Mouse (Mus musculus): ENCODE results near the gene Zp3. TPM values are rescaled to one million over a fixed set of nuclear protein-coding genes. Genes with fewer than 3 reads are reported as not detected.

The Zp3 gene
- polyA plus RNA-seq, 1 experiment from 2014 or later = not detected

DNA sequence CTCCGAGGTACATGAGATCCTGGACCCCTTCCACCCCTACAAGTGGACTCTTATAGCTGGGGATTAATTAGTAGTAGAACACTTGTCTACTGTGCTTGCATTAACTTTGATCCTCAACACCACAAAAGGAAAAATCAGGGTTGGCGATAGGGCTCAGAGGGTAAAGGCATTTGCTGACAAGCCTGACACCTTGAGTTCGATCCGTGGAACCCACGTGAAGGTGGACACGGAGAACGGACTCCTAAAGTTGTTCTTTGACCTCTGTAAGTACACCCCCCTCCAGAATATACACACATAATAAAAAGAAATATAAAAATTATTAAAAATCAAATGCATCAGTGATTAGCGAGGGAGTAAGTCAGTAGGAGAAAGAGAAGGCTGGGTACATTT lies 14.4 kb downstream of the Zp3 start:
- Histone ChIP-seq H3K27ac (no peak overlapping the region), H3K9me3 (no peaks in the 10 kb centered on the region), H3K36me3 (peaks cover 32% of the 10 kb centered on the region), H3K27me3 (ENCODE audit: insufficient read depth, poor library complexity, severe bottlenecking) (no peaks in the 10 kb centered on the region), H3K4me3 (peak overlapping the region; percentile 87; the same call in 1 of the 2 replicates), H3K4me1 (replicated peaks) (peaks cover 15% of the 10 kb centered on the region)
- DNase-seq (ENCODE audit: low spot score) = no peak
- WGBS = 65% methylated on average over 8 of the region's 8 CpGs

DNA sequence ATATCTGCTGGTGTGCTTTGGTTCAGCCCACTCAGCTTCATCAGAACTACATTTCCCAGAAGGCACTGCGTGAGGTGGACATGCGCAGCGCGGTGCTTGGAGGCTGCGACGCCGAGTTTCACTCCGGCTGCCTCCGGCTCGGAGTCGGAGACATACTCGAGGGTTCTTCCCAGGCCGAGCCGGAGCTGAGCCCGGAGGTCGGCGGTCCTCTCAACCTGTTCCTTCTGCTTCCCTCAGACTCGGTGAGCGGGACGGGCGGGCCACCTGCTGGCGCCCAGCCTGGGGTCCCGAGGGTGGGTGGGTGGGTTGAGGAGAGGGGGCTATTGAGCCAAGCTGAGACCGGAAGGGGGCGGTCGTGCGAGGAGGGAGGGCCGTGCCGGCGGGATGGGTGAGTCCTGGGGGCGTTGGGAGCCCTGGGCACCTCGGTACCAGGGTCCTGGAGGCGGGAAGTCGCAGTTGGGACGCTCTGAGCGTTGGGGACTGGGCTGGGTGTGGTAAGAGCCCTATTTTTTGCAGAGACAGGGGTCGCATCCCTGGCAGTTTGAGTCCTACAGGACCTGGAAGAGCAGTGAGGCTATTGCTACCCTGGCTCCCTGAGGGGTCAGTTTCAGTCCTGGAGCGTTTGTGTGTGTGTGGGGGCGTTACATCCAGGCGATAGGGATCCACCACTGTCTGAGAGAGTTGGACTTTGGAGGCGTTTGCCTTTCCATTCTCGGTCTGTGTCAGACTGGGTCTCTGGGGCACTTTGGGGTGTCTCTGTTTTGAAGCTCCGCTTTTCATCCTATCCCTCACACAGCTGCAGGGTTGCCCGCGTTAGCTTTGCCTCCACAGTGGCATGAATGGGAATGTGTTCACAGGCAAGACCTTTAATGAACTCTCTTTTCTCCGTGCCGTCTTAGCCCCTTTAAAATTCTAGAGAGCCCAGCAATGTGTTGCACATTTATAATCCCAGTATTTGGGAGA lies 15.1 kb downstream of the Zp3 start, which contains the start of gene Dtx2:
TSS of gene Dtx2 (plus strand) at position 76 of the 963 bp plus-strand sequence.
- Histone ChIP-seq H3K27me3 (ENCODE audit: insufficient read depth, poor library complexity, severe bottlenecking) (no peaks in the 10 kb centered on the region), H3K27ac (peak within 1 kb of the TSS; percentile 97)
- 2% methylated on average over 47 of the region's 47 CpGs for WGBS

DNA sequence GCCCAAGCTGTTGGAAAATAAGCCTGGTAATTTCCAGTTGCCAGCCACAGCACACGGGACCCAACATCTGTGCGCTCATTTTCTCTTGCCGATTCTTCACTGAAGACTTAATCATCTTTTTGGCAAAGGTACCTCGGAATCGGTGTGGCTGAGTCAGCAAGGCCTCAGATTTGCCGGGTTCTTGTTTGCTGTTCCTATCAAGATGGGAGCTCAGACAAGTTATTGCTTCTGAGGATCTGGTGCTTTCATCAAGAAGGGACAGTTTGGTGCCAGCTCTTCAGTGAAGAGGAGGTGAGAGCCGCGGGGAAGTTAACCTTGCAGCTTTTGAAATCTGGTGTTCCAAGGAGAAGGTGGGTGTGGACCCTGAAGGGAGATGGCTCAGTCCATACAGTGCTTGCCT lies 16.3 kb downstream of the Zp3 start:
- H3K4me3 ChIP-seq = no peak overlapping the region

More for the DNA sequence above, 15.1 kb downstream of the Zp3 start, which contains the start of gene Dtx2:
- H3K9me3 ChIP-seq = no peaks in the 10 kb centered on the region
- peaks cover 39% of the 10 kb centered on the region for H3K36me3 ChIP-seq
- peak; percentile 87 for DNase-seq (ENCODE audit: low spot score)
- peak within 1 kb of the TSS; percentile 87 for H3K4me3 ChIP-seq
- peaks cover 15% of the 10 kb centered on the region for H3K4me1 ChIP-seq (replicated peaks)

DNA sequence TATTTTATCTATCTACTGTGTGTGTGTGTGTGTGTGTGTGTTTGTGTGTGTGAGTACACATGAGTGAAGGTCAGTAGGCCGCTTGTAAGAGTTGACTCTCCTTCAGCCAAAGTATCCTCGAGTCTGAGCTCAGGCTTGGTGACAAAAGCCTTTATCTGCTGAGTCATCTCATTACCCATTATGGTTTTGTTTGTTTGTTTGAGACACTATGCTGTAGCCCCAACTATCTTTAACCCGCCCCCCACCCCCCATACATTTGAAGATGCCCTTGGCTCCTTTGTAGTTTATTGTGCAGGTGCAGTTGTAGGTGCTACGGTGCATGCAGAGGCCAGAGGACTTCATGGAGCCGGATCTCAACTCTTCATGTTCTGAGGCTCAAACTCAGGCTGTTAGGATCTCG lies 21.3 kb downstream of the Zp3 start:
- no peak overlapping the region for H3K4me3 ChIP-seq
- H3K36me3 ChIP-seq = peaks cover 68% of the 10 kb centered on the region
- no peaks in the 10 kb centered on the region for H3K27me3 ChIP-seq (ENCODE audit: insufficient read depth, poor library complexity, severe bottlenecking)
- H3K9me3 ChIP-seq = no peaks in the 10 kb centered on the region
- no peak overlapping the region for H3K27ac ChIP-seq
- no peak for DNase-seq (ENCODE audit: low spot score)
- 90% methylated on average over 6 of the region's 6 CpGs for WGBS
- H3K4me1 ChIP-seq (replicated peaks) = peaks cover 15% of the 10 kb centered on the region

More for the DNA sequence above, 16.3 kb downstream of the Zp3 start:
- Histone ChIP-seq H3K9me3 (no peaks in the 10 kb centered on the region), H3K27me3 (ENCODE audit: insufficient read depth, poor library complexity, severe bottlenecking) (no peaks in the 10 kb centered on the region), H3K27ac (no peak overlapping the region), H3K36me3 (peaks cover 49% of the 10 kb centered on the region), H3K4me1 (replicated peaks) (peaks cover 15% of the 10 kb centered on the region)
- DNase-seq (ENCODE audit: low spot score) = no peak
- 96% methylated on average over 8 of the region's 8 CpGs for WGBS

DNA sequence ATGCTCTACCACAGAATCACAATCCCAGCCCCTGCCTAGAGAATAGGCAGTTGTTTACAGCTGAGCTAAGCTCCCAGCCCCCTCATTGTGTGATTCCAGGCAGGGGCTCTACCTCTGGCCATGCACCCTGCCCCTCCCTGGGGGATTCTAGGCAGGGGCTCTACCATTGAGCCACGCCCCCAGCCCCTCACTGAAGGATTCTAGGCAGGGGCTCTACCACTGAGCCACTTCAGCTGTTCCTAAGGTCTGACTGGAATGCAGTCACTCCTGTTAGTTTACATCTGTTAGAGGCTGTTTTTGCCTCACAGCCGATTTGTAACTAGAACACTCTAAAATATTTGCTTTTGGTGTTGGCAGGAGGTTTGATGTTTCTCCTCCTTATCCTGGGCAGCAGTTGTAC lies 22.4 kb downstream of the Zp3 start:
- WGBS = 78% methylated on average over 2 of the region's 2 CpGs
- peaks cover 11% of the 10 kb centered on the region for H3K4me1 ChIP-seq (replicated peaks)
- H3K9me3 ChIP-seq = no peaks in the 10 kb centered on the region
- no peaks in the 10 kb centered on the region for H3K27me3 ChIP-seq (ENCODE audit: insufficient read depth, poor library complexity, severe bottlenecking)
- H3K4me3 ChIP-seq = no peak overlapping the region
- H3K36me3 ChIP-seq = peaks cover 57% of the 10 kb centered on the region
- DNase-seq (ENCODE audit: low spot score) = no peak
- no peak overlapping the region for H3K27ac ChIP-seq

DNA sequence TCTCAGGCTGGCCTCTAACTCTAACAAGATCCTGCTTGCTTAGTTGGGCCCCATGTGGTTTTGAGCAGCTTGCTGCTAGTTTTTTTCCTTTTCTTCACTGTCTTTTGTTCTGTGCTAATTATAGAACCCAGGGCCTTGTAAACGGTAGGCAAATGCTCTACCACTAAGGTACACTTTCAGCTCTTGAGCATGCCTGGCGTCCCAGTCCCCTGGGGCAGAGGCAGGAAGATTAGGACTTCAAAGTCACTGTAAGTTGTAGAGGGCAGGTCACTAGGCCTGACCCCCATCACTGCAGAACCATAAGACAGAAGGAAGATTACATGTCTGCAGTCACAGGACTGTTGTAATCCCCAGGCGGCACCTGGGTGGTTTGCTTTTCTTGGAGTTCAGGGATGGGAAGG lies 22.9 kb downstream of the Zp3 start:
- no peak for DNase-seq (ENCODE audit: low spot score)
- Histone ChIP-seq H3K27me3 (ENCODE audit: insufficient read depth, poor library complexity, severe bottlenecking) (no peaks in the 10 kb centered on the region), H3K36me3 (peaks cover 52% of the 10 kb centered on the region), H3K4me3 (no peak overlapping the region), H3K9me3 (no peaks in the 10 kb centered on the region), H3K27ac (0 out of 2 replicates have a peak overlapping the region, but pooled peaks have one; percentile 29), H3K4me1 (replicated peaks) (peaks cover 11% of the 10 kb centered on the region)
- WGBS = 45% methylated on average over 3 of the region's 3 CpGs

DNA sequence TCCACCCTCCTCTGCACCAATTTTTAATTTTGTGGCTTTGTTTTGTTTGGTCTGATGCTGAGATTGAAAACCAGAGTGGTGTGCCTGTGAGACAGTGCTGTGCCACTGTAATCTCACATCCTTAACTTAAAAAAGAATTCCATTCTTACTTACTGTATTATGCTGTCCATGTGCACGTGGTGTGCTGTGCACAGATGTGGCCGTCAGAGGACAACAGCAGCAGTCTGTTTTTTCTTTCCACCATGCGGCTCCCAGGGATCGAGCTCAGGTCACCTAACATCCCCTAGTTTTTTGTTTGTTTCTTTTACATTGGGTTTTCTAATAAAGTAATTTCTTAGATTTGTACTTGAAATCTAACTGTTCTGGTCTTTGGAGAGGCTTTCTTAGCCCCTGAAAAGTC lies 24.6 kb downstream of the Zp3 start:
- H3K4me1 ChIP-seq (replicated peaks) = peaks cover 11% of the 10 kb centered on the region
- no peaks in the 10 kb centered on the region for H3K27me3 ChIP-seq (ENCODE audit: insufficient read depth, poor library complexity, severe bottlenecking)
- WGBS = 85% methylated on average over 4 of the region's 4 CpGs

DNA sequence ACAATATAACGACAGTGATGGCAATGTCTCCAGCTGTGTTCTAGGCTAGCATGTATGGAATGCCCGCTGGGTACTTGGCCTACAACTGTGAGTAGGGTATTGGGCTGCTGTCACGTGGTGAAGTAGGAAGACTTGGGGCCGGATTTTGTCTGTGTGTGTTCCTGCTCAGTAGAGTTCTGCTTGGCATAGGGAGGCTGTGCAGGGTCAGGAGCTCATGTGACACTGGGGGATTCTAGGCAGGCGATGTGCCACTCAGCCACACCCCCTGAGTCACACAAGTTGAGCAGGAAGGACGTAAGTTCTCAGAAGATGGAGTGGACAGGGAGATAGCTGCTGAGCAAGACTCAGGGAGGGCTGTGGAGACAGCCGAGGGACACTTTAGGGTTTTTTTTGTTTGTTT lies 27.8 kb downstream of the Zp3 start:
- Histone ChIP-seq H3K27ac (no peak overlapping the region), H3K27me3 (ENCODE audit: insufficient read depth, poor library complexity, severe bottlenecking) (no peaks in the 10 kb centered on the region), H3K4me1 (replicated peaks) (peaks cover 4% of the 10 kb centered on the region; the same call in 1 of the 2 replicates), H3K36me3 (peaks cover 42% of the 10 kb centered on the region), H3K9me3 (no peaks in the 10 kb centered on the region), H3K4me3 (no peak overlapping the region)
- WGBS = 82% methylated on average over 7 of the region's 7 CpGs
- no peak for DNase-seq (ENCODE audit: low spot score)

More for the DNA sequence above, 24.6 kb downstream of the Zp3 start:
- DNase-seq (ENCODE audit: low spot score) = no peak
- Histone ChIP-seq H3K27ac (no peak overlapping the region), H3K9me3 (no peaks in the 10 kb centered on the region), H3K4me3 (no peak overlapping the region), H3K36me3 (peaks cover 40% of the 10 kb centered on the region)

DNA sequence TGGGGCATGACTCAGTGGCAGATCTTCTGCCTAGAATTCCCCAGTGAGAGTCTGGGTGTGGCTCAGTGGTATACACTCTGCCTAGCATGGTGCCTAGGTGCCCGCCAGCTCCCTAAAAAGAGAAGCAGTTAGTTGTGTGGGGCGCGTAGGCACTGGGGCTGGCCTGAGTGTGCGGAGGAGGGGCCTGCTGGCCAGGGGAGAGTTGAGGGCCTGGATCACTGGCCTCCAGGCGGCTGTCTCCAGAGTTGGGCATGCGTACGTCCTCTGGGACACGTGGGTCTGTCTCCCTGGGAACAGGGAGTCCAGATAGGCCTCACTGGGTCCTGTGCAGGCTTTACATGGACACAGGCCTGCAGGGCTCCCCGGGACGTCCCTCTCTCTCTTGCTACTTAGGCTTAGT lies 35.0 kb downstream of the Zp3 start:
- Histone ChIP-seq H3K4me3 (no peak overlapping the region), H3K27ac (no peak overlapping the region), H3K9me3 (no peaks in the 10 kb centered on the region), H3K4me1 (replicated peaks) (0 out of 2 replicates have a peak, but pooled peaks cover 2% of the 10 kb centered on the region), H3K36me3 (peaks cover 75% of the 10 kb centered on the region), H3K27me3 (ENCODE audit: insufficient read depth, poor library complexity, severe bottlenecking) (no peaks in the 10 kb centered on the region)
- WGBS = 86% methylated on average over 10 of the region's 10 CpGs
- DNase-seq (ENCODE audit: low spot score) = no peak

DNA sequence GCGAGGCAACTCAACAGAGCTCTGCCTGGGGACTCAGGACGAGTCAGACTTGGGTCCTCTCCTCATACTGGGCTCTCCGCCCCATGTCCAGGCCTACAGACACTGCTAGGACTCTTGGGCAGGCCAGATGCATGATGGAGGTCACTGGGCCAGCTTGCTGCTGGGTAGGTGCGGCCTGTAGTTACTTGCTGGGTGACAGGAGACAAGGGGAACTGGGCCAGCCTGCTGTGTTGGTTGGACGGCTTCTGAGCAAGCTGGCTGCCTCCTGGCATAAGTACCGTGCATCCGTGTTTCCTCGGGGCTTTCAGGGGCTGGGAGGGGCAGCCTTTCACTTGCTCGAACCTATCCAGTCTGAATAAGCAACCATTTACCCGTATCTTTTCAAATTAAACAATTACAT lies 35.7 kb downstream of the Zp3 start:
- 89% methylated on average over 10 of the region's 10 CpGs for WGBS
- no peak for DNase-seq (ENCODE audit: low spot score)

DNA sequence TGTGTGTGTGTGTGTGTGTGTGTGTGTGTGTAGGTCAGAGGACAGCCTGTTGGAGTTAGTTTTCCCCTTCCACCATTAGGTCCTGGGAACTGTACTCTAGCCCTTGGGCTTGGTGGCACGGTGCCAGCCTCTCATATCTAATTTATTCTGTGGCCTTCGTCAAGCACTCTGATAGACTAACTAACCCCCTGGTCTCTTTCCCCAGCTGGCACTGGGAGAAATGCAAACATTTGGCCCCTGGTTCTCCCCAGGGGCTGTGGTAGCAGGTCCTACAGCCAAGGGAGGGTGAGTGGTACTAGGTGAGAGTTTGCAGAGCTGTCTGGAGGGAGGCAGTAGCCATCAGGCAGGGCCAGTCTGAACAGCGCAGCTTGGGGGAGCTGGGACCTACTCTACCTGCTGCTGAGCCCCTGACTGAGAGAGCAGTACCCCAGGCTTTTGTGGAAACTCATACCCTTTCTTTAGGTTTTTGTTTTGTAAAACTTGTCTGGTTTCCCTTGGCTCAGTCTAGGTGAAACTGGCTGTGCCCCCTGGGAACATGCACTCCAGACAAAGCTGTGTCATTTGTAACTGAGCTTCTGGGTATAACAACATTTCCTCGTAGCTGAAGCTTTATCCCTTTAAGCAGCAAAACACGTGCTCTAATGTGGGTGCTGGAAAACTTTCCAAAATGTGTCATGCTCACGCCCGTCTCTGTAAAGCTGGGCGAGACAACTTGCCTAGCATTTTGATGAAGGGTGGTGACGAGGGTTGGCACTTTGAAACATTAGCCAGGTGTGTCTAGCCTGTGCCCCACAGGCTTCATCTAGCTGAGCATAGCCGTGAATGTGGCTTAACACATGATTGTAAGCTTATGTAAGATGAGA lies 36.3 kb downstream of the Zp3 start:
- H3K27ac ChIP-seq = no peak overlapping the region
- H3K36me3 ChIP-seq = peaks cover 73% of the 10 kb centered on the region
- no peaks in the 10 kb centered on the region for H3K9me3 ChIP-seq
- no peaks in the 10 kb centered on the region for H3K27me3 ChIP-seq (ENCODE audit: insufficient read depth, poor library complexity, severe bottlenecking)
- 84% methylated on average over 10 of the region's 10 CpGs for WGBS
- 0 out of 2 replicates have a peak, but pooled peaks cover 2% of the 10 kb centered on the region for H3K4me1 ChIP-seq (replicated peaks)
- no peak overlapping the region for H3K4me3 ChIP-seq
- DNase-seq (ENCODE audit: low spot score) = no peak

More for the DNA sequence above, 35.7 kb downstream of the Zp3 start:
- H3K27me3 ChIP-seq (ENCODE audit: insufficient read depth, poor library complexity, severe bottlenecking) = no peaks in the 10 kb centered on the region
- H3K9me3 ChIP-seq = no peaks in the 10 kb centered on the region
- 0 out of 2 replicates have a peak, but pooled peaks cover 2% of the 10 kb centered on the region for H3K4me1 ChIP-seq (replicated peaks)
- no peak overlapping the region for H3K27ac ChIP-seq
- no peak overlapping the region for H3K4me3 ChIP-seq
- H3K36me3 ChIP-seq = peaks cover 75% of the 10 kb centered on the region

DNA sequence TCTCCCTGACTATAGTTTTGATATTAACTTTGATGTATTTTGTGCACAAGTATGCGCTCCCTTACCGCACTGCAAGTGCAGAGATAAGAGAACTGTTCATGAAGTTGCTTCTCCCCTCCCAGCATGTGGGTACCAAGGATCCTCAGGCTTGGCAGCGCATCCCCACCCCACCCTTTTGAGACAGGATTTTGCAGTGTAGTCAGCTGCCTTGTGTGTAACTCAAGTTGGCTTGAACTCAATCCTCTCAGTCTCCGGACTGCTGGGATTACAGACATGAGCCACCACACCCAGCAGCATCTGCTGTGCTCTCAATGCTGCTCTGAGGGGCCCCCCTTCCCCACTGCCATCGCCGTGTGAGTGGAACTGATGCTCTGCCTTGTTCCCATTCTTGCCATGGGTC lies 37.4 kb downstream of the Zp3 start:
- Histone ChIP-seq H3K4me1 (replicated peaks) (0 out of 2 replicates have a peak, but pooled peaks cover 2% of the 10 kb centered on the region), H3K4me3 (no peak overlapping the region), H3K27me3 (ENCODE audit: insufficient read depth, poor library complexity, severe bottlenecking) (no peaks in the 10 kb centered on the region), H3K36me3 (peaks cover 70% of the 10 kb centered on the region), H3K27ac (no peak overlapping the region), H3K9me3 (no peaks in the 10 kb centered on the region)
- 91% methylated on average over 6 of the region's 6 CpGs for WGBS
- no peak for DNase-seq (ENCODE audit: low spot score)
